Mouse (Mus musculus) R1 (cell line): ENCODE measurements around the gene Acpp.

Source experiments
- DNase-seq: peaks from one replicate; pipeline ENCODE4 v3.0.0-alpha.2; 2018; ENCODE audit warnings: low read depth, low spot score

Gene Acpp

GRCm38 (mm10) chr9:104254408-104255180 lies 83.0 kb downstream of the Acpp start:
- no peak for DNase-seq

- no peak for DNase-seq
Measured at GRCm38 (mm10) chr9:104252637-104253036, 84.9 kb downstream of the Acpp start.

GRCm38 (mm10) chr9:104251687-104252086 lies 85.9 kb downstream of the Acpp start:
- no peak for DNase-seq

GRCm38 (mm10) chr9:104251111-104251510 lies 86.4 kb downstream of the Acpp start:
- no peak for DNase-seq

- no peak for DNase-seq
Measured at GRCm38 (mm10) chr9:104247307-104247987, 90.1 kb downstream of the Acpp start.

- no peak for DNase-seq
Measured at GRCm38 (mm10) chr9:104243799-104244466, 93.6 kb downstream of the Acpp start.

- no peak for DNase-seq
Measured at GRCm38 (mm10) chr9:104240146-104240545, 97.4 kb downstream of the Acpp start.

- DNase-seq: no peak
Measured at GRCm38 (mm10) chr9:104239076-104239475, 98.5 kb downstream of the Acpp start.
